Mouse (Mus musculus): Measurements from ENCODE around the gene Pde4c. TPM values are rescaled to one million over a fixed set of nuclear protein-coding genes. Genes with fewer than 3 reads are reported as not detected.

Pde4c gene
- polyA plus RNA-seq, 1 experiment from 2014 or later: 0.23 TPM

- WGBS: 47% methylated on average over 9 of the region's 9 CpGs
- Histone ChIP-seq H3K27me3 (no peaks in the 10 kb centered on the region), H3K4me3 (peak overlapping the region; percentile 86; the same call in 1 of the 2 replicates), H3K4me2 (peak overlapping the region; percentile 92), H3K4me1 (replicated peaks) (peaks cover 60% of the 10 kb centered on the region), H3K9me3 (no peaks in the 10 kb centered on the region), H3K27ac (peak overlapping the region; percentile 71), H3K9ac (peak overlapping the region; percentile 99), H3K36me3 (peaks cover 65% of the 10 kb centered on the region)
- ATAC-seq (ENCODE audit: low FRiP score): no peak
Measured at GRCm38 (mm10) chr8:70773833-70774232, 50.3 kb downstream of the Pde4c start.

DNA sequence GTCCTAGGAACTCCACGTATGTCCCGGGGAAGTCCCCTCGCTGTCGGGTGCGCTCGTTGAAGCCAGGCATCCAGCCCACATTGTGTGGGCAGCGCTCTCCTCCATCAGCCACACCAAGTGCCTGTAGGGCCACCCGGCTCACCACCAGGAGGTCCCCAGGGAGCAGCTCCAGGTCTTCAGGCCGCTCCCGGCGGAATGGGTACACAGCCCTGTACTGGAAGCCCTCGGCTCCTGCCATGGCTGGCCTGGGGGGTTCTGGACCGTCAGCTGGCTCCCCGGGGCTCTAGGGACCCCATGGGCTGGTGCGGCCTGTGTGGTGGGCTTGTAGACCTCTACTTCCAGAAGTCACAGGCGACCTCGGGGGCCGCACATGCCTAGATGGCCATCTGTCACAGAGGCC is 51.2 kb downstream of the Pde4c start:
- Histone ChIP-seq H3K9ac (peak overlapping the region; percentile 99), H3K4me2 (peak overlapping the region; percentile 92), H3K27me3 (no peaks in the 10 kb centered on the region), H3K4me1 (replicated peaks) (peaks cover 56% of the 10 kb centered on the region), H3K4me3 (peak overlapping the region; percentile 86), H3K9me3 (no peaks in the 10 kb centered on the region), H3K36me3 (peaks cover 68% of the 10 kb centered on the region), H3K27ac (peak overlapping the region; percentile 71; the same call in 1 of the 2 replicates)
- 94% methylated on average over 18 of the region's 18 CpGs for WGBS
- no peak for ATAC-seq (ENCODE audit: low FRiP score)

GRCm38 (mm10) chr8:70775227-70775626 is 51.7 kb downstream of the Pde4c start:
- peak overlapping the region; percentile 99 for H3K9ac ChIP-seq
- no peaks in the 10 kb centered on the region for H3K27me3 ChIP-seq
- no peaks in the 10 kb centered on the region for H3K9me3 ChIP-seq
- no peak for ATAC-seq (ENCODE audit: low FRiP score)
- 0 out of 2 replicates have a peak overlapping the region, but pooled peaks have one; percentile 71 for H3K27ac ChIP-seq
- WGBS: 87% methylated on average over 5 of the region's 5 CpGs
- H3K36me3 ChIP-seq: peaks cover 68% of the 10 kb centered on the region
- peak overlapping the region; percentile 86 for H3K4me3 ChIP-seq
- peak overlapping the region; percentile 92 for H3K4me2 ChIP-seq
- H3K4me1 ChIP-seq (replicated peaks): peaks cover 54% of the 10 kb centered on the region

DNA sequence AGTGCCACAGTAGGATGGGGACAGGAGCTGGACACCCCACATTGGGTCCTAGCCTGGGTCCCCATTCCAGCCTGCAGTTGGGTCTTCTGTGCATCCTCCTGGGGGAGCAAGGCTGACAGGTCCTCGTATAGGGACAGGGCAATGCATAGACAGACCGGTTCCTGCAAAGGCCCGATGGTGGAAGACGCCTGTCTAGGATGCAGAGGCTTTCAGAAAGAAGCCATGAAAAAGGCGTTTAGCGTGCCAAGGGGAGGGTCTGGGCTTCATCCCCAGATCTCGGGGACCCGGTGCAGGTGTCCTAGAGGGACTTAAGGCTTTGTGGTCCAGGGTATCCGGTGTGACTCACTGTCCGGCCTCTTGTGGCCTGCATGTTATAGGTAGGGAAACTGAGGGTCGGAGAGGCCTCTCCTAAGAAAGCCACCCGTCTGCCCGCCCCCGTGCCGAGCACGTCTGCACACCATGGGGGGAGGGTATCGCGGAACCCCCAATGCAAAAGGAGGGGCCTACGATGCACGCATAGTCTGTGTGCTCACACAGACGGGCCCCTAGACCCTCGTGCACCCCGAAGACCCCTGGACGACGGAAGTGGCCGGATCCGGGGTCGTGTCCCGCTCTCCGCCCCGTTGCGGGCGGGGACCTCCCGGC is 52.5 kb downstream of the Pde4c start:
- Histone ChIP-seq H3K9ac (peak overlapping the region; percentile 99), H3K4me2 (peak overlapping the region; percentile 92), H3K4me3 (peak overlapping the region; percentile 86), H3K27me3 (no peaks in the 10 kb centered on the region), H3K27ac (peak overlapping the region; percentile 98), H3K4me1 (replicated peaks) (peaks cover 54% of the 10 kb centered on the region), H3K9me3 (no peaks in the 10 kb centered on the region), H3K36me3 (peaks cover 68% of the 10 kb centered on the region)
- 3% methylated on average over 34 of the region's 34 CpGs for WGBS
- peak; percentile 4 for ATAC-seq (ENCODE audit: low FRiP score)

- peaks cover 52% of the 10 kb centered on the region for H3K4me1 ChIP-seq (replicated peaks)
- H3K4me2 ChIP-seq: peak within 1 kb of the TSS; percentile 92
- under 1% methylated on average over 85 of the region's 94 CpGs for WGBS
- no peaks in the 10 kb centered on the region for H3K9me3 ChIP-seq
- peak within 1 kb of the TSS; percentile 98 for H3K27ac ChIP-seq
- peak; percentile 94 for ATAC-seq (ENCODE audit: low FRiP score)
- H3K36me3 ChIP-seq: peaks cover 68% of the 10 kb centered on the region
- H3K9ac ChIP-seq: peak within 1 kb of the TSS; percentile 99
- peak within 1 kb of the TSS; percentile 86 for H3K4me3 ChIP-seq
- no peaks in the 10 kb centered on the region for H3K27me3 ChIP-seq
Measured at GRCm38 (mm10) chr8:70776496-70777444, 53.2 kb downstream of the Pde4c start, which contains the start of gene Pik3r2. TSS of gene Pik3r2 (minus strand) at chr8:70776713.

- Histone ChIP-seq H3K27me3 (no peaks in the 10 kb centered on the region), H3K27ac (no peak overlapping the region), H3K9me3 (no peaks in the 10 kb centered on the region), H3K36me3 (peaks cover 64% of the 10 kb centered on the region), H3K9ac (no peak overlapping the region), H3K4me1 (replicated peaks) (peaks cover 20% of the 10 kb centered on the region), H3K4me2 (no peak overlapping the region), H3K4me3 (no peak overlapping the region)
- WGBS: 80% methylated on average over 11 of the region's 11 CpGs
- ATAC-seq (ENCODE audit: low FRiP score): no peak
Measured at GRCm38 (mm10) chr8:70780093-70780492, 56.6 kb downstream of the Pde4c start.

- Histone ChIP-seq H3K4me3 (no peak overlapping the region), H3K9me3 (no peaks in the 10 kb centered on the region), H3K36me3 (peaks cover 75% of the 10 kb centered on the region), H3K27me3 (peaks cover 20% of the 10 kb centered on the region), H3K27ac (no peak overlapping the region), H3K9ac (0 out of 2 replicates have a peak overlapping the region, but pooled peaks have one; percentile 19), H3K4me2 (no peak overlapping the region), H3K4me1 (replicated peaks) (peaks cover 18% of the 10 kb centered on the region)
- WGBS: 90% methylated on average over 25 of the region's 25 CpGs
- ATAC-seq (ENCODE audit: low FRiP score): no peak
Measured at GRCm38 (mm10) chr8:70786291-70787050, 63.0 kb downstream of the Pde4c start.

GRCm38 (mm10) chr8:70787051-70787445 is 63.5 kb downstream of the Pde4c start:
- 83% methylated on average over 3 of the region's 3 CpGs for WGBS

GRCm38 (mm10) chr8:70787941-70788667 is 64.6 kb downstream of the Pde4c start:
- Histone ChIP-seq H3K9me3 (no peaks in the 10 kb centered on the region), H3K9ac (0 out of 2 replicates have a peak overlapping the region, but pooled peaks have one; percentile 53), H3K4me2 (0 out of 2 replicates have a peak overlapping the region, but pooled peaks have one; percentile 10), H3K4me1 (replicated peaks) (peaks cover 28% of the 10 kb centered on the region), H3K4me3 (no peak overlapping the region), H3K27me3 (peaks cover 20% of the 10 kb centered on the region), H3K27ac (no peak overlapping the region), H3K36me3 (peaks cover 65% of the 10 kb centered on the region)
- ATAC-seq (ENCODE audit: low FRiP score): no peak
- WGBS: 24% methylated on average over 30 of the region's 30 CpGs

More at GRCm38 (mm10) chr8:70787051-70787445, 63.5 kb downstream of the Pde4c start:
- Histone ChIP-seq H3K27ac (no peak overlapping the region), H3K4me1 (replicated peaks) (peaks cover 22% of the 10 kb centered on the region), H3K9ac (no peak overlapping the region), H3K4me3 (no peak overlapping the region), H3K36me3 (peaks cover 69% of the 10 kb centered on the region), H3K9me3 (no peaks in the 10 kb centered on the region), H3K27me3 (peaks cover 20% of the 10 kb centered on the region), H3K4me2 (no peak overlapping the region; the same call in 1 of the 2 replicates)
- ATAC-seq (ENCODE audit: low FRiP score): no peak

- Histone ChIP-seq H3K27me3 (peaks cover 20% of the 10 kb centered on the region), H3K4me1 (replicated peaks) (peaks cover 37% of the 10 kb centered on the region), H3K4me2 (no peak overlapping the region), H3K27ac (no peak overlapping the region), H3K4me3 (no peak overlapping the region), H3K9me3 (no peaks in the 10 kb centered on the region), H3K9ac (peak overlapping the region; percentile 53; the same call in 1 of the 2 replicates), H3K36me3 (peaks cover 55% of the 10 kb centered on the region)
- ATAC-seq (ENCODE audit: low FRiP score): no peak
- 79% methylated on average over 10 of the region's 10 CpGs for WGBS
Measured at GRCm38 (mm10) chr8:70789046-70789445, 65.5 kb downstream of the Pde4c start.

GRCm38 (mm10) chr8:70790846-70791245 is 67.3 kb downstream of the Pde4c start:
- ATAC-seq (ENCODE audit: low FRiP score): no peak
- peak overlapping the region; percentile 60; the same call in 1 of the 2 replicates for H3K4me3 ChIP-seq
- H3K4me2 ChIP-seq: peak overlapping the region; percentile 69
- H3K4me1 ChIP-seq (replicated peaks): peaks cover 37% of the 10 kb centered on the region
- H3K27me3 ChIP-seq: peaks cover 24% of the 10 kb centered on the region
- peak overlapping the region; percentile 88 for H3K9ac ChIP-seq
- H3K27ac ChIP-seq: no peak overlapping the region
- 62% methylated on average over 8 of the region's 8 CpGs for WGBS
- peaks cover 37% of the 10 kb centered on the region for H3K36me3 ChIP-seq
- no peaks in the 10 kb centered on the region for H3K9me3 ChIP-seq
